Mouse (Mus musculus) forebrain, embryonic 14.5 days (tissue): ENCODE results near the gene Kif21a. TPM values are rescaled to one million over a fixed set of nuclear protein-coding genes. Genes with fewer than 3 reads are reported as not detected.

Source experiments
- ATAC-seq: fragments of 200-750 bp; cut with Nextera tagmentation; 2 replicates; pipeline ENCODE4 v1.8.0; 2017; ENCODE audit warnings: mild to moderate bottlenecking, moderate library complexity
- DNase-seq: peaks from one replicate; pipeline ENCODE4 v3.0.0-alpha.2; 2015; ENCODE audit warnings: low spot score
- H3K27ac ChIP-seq: fragments of 300-500 bp; sonication (generic); 2 replicates; pipeline ENCODE4 v1.5.1; 2014; ENCODE audit warnings: low read depth, mild to moderate bottlenecking, control low read depth, low read length, moderate library complexity
- H3K27me3 ChIP-seq: fragments of 300-500 bp; sonication (generic); replicated peaks from 2 replicates; pipeline ENCODE4 v1.6.1; 2014; ENCODE audit warnings: low read length, control low read depth, mixed read lengths; ENCODE audit not compliant: control insufficient read depth, insufficient read depth
- H3K36me3 ChIP-seq: fragments of 300-500 bp; sonication (generic); 2 replicates; pipeline ENCODE4 v1.6.1; 2014; ENCODE audit warnings: low read length, control low read depth; ENCODE audit not compliant: control insufficient read depth, insufficient read depth
- H3K4me1 ChIP-seq: fragments of 300-500 bp; sonication (generic); 2 replicates; pipeline ENCODE4 v1.6.1; 2014; ENCODE audit warnings: antibody characterized with exemption, low read length, control low read depth; ENCODE audit not compliant: control insufficient read depth, insufficient read depth
- H3K4me2 ChIP-seq: fragments of 300-500 bp; sonication (generic); 2 replicates; pipeline ENCODE4 v1.6.1; 2014; ENCODE audit warnings: mild to moderate bottlenecking, control low read depth, low read length
- H3K4me3 ChIP-seq: fragments of 300-500 bp; sonication (generic); 2 replicates; pipeline ENCODE4 v1.5.1; 2014; ENCODE audit warnings: low read depth, low read length, control low read depth
- H3K9ac ChIP-seq: fragments of 300-500 bp; sonication (generic); 2 replicates; pipeline ENCODE4 v1.6.1; 2014; ENCODE audit warnings: mild to moderate bottlenecking, low read length, control low read depth, moderate library complexity
- H3K9me3 ChIP-seq: fragments of 300-500 bp; sonication (generic); replicated peaks from 2 replicates; pipeline ENCODE4 v1.6.1; 2016; ENCODE audit warnings: low read length, control low read depth, mixed read lengths; ENCODE audit not compliant: control insufficient read depth
- WGBS: fragments of 180-500 bp; shearing (Covaris S2); extraction: QIAGEN DNeasy Blood & Tissue Kit; methylation state at CpG from one replicate; pipeline ENCODE4 v1.1.7; 2014; 5-methylcytosine and 5-hydroxymethylcytosine counted together
- polyA plus RNA-seq: library from polyadenylated mRNA; unstranded; fragments of >200 nt; fragmentation: Nextera tagmentation; extraction: Ambion mirVana; gene quantifications from 2 replicates; pipeline ENCODE4 v1.2.1, GENCODE M21; 2014

Gene Kif21a
- 50.3 and 53.6 TPM in 2 replicates for polyA plus RNA-seq

DNA sequence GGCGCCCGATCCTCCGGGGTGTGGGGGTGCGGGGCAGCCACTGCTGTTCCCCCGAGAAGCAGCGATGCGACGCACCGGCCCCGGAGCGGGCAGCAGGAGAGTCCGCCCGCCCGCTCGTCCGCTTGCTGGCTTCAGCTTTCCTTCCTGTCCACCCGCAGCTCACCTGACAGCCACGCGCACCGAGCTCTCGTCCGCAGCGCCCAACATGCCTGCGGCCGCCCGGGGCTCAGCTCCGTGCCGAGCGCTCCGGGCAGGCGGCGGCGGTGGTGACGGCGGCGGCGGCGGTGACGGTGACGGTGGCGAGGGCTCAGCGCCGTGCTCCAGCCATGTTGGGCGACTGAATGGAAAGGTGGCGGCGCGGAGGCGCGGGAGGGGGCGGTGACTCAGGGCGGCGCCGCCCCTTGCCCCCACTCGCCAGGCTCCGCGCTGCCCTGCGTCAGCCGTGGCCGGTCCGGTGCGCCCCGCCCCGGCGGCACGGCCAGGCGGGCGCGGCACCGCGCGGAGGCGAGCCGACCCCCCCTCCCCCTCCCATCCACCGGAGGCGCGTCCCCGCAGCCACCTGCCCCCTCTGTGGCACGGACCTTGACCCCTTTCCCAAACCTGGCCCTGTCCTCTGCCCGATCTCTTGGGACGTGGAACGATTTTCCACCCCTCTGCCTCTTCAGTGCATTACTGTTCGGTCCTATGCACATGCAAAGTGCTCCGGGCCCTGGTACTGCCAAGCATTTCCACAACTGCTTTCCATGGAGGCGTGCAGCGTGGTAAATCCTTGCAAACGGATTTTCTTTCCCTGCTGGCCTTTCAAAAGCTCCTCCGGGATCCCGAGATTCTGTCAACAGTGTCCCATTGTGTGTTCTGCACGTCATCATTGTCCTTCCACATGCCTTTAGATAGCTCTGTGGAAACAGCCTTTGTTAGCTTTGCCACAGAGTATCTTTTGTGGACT, at the start of gene Kif21a:
TSS of gene Kif21a (minus strand) at position 453 of the 946 bp plus-strand sequence.
- Histone ChIP-seq H3K4me3 (peak within 1 kb of the TSS; percentile 99), H3K27ac (peak within 1 kb of the TSS; percentile 100), H3K4me2 (peak within 1 kb of the TSS; percentile 69), H3K9me3 (no peaks in the 10 kb centered on the region), H3K4me1 (peaks cover 28% of the 10 kb centered on the region), H3K9ac (peak within 1 kb of the TSS; percentile 99), H3K36me3 (no peaks in the 10 kb centered on the region), H3K27me3 (no peaks in the 10 kb centered on the region)
- DNase-seq (peak; percentile 86), ATAC-seq (peak; percentile 89)
- under 1% methylated on average over 68 of the region's 89 CpGs for WGBS

DNA sequence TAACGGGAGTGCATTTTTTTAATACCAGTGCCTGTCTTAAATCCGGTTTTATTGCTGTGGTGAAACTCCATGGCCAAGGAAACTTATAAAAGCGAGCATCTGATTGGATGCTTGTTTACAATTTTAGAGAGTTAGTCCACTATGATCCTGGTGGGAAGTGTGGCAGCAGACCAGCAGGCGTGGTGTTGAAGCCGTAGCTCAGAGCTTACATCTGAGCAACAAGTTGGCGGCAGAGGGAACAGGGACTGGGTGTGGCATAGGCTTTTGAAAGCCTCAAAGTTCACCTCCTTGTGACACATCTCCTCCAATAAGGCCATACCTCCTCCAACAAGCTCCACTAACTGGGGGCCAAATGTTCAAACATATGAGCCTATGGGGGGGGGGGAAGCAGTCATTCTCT, 46.9 kb upstream of the Kif21a start:
- Histone ChIP-seq H3K36me3 (no peaks in the 10 kb centered on the region), H3K27ac (no peak overlapping the region), H3K9me3 (no peaks in the 10 kb centered on the region), H3K4me1 (peaks cover 5% of the 10 kb centered on the region), H3K4me2 (no peak overlapping the region), H3K9ac (no peak overlapping the region), H3K27me3 (no peaks in the 10 kb centered on the region), H3K4me3 (no peak overlapping the region)
- WGBS, result 87% methylated on average over 6 of the region's 6 CpGs
- no peak for DNase-seq
- no peak for ATAC-seq

DNA sequence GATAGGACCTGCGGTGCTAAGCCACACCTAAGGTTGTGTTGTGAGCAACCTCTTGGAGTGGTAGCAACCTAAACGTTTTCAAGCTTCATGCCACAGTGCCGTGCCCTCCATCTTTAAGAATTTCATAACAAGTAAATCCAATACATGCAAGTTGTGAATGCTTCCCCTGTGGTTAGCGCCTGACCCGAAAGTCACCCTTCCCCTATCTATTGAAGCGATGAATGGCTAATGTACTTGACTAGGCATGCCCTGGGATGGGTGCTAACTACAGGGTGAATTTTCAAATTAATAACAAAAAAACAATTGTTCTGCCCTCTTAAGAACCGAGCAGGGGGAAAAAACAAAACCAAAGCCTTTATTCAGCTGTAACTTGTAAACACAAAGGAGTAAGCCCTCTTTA, 39.7 kb upstream of the Kif21a start:
- Histone ChIP-seq H3K9ac (no peak overlapping the region), H3K27me3 (no peaks in the 10 kb centered on the region), H3K4me2 (no peak overlapping the region), H3K4me3 (no peak overlapping the region), H3K36me3 (no peaks in the 10 kb centered on the region), H3K9me3 (no peaks in the 10 kb centered on the region), H3K27ac (no peak overlapping the region), H3K4me1 (peaks cover 5% of the 10 kb centered on the region)
- ATAC-seq (no peak), DNase-seq (no peak)
- WGBS, result 66% methylated on average over 7 of the region's 7 CpGs

- Histone ChIP-seq H3K9me3 (no peaks in the 10 kb centered on the region), H3K4me2 (no peak overlapping the region), H3K27me3 (no peaks in the 10 kb centered on the region), H3K4me1 (peaks cover 5% of the 10 kb centered on the region), H3K27ac (no peak overlapping the region), H3K9ac (no peak overlapping the region), H3K36me3 (no peaks in the 10 kb centered on the region), H3K4me3 (no peak overlapping the region)
- DNase-seq, result no peak
- ATAC-seq, result no peak
- WGBS, result 91% methylated on average over 12 of the region's 12 CpGs
Measured at GRCm38 (mm10) chr15:91088071-91088470, 38.3 kb upstream of the Kif21a start.

GRCm38 (mm10) chr15:91077457-91078410, 28.0 kb upstream of the Kif21a start:
- H3K27ac ChIP-seq, result no peak overlapping the region
- 15% methylated on average over 15 of the region's 15 CpGs for WGBS
- H3K4me3 ChIP-seq, result no peak overlapping the region
- H3K27me3 ChIP-seq, result no peaks in the 10 kb centered on the region
- no peaks in the 10 kb centered on the region for H3K36me3 ChIP-seq
- no peak overlapping the region for H3K9ac ChIP-seq
- H3K9me3 ChIP-seq, result no peaks in the 10 kb centered on the region
- peak; percentile 73 for DNase-seq
- H3K4me1 ChIP-seq, result peaks cover 9% of the 10 kb centered on the region
- ATAC-seq, result peak; percentile 81
- no peak overlapping the region for H3K4me2 ChIP-seq

DNA sequence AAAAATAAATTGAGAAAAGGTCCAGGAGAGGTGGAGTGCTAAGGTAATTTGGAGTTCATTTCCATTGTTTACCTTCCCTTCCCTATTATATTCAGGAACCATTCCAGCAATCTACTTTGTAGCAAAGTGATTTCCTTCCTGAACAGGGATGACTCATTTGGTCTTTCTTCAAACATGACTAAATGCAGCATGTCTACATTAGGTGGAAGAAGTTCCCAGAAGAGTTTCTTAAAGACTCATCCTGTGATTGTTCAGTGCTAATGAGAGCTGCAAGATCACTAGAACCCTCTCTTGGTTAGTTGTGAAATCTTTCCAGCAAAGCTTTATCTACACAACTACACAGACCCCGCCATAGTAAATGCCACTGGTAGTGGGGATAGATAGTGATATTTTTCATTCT, 22.7 kb upstream of the Kif21a start:
- DNase-seq (no peak), ATAC-seq (no peak)
- Histone ChIP-seq H3K9me3 (no peaks in the 10 kb centered on the region; the same call in 1 of the 2 replicates), H3K4me1 (peaks cover 1% of the 10 kb centered on the region; the same call in 1 of the 2 replicates), H3K4me3 (no peak overlapping the region), H3K9ac (no peak overlapping the region), H3K27ac (no peak overlapping the region), H3K4me2 (no peak overlapping the region), H3K36me3 (no peaks in the 10 kb centered on the region), H3K27me3 (no peaks in the 10 kb centered on the region)
- WGBS, result 89% methylated on average over 1 of the region's 1 CpGs

- no peak for DNase-seq
- Histone ChIP-seq H3K4me1 (no peaks in the 10 kb centered on the region; the same call in 1 of the 2 replicates), H3K27me3 (no peaks in the 10 kb centered on the region), H3K27ac (0 out of 2 replicates have a peak overlapping the region, but pooled peaks have one; percentile 11), H3K4me2 (0 out of 2 replicates have a peak overlapping the region, but pooled peaks have one; percentile 26), H3K36me3 (no peaks in the 10 kb centered on the region), H3K9me3 (peaks cover 3% of the 10 kb centered on the region; the same call in 1 of the 2 replicates), H3K4me3 (no peak overlapping the region), H3K9ac (no peak overlapping the region)
- 83% methylated on average over 12 of the region's 12 CpGs for WGBS
- 0 out of 2 replicates have a peak, but pooled peaks have one; percentile 49 for ATAC-seq
Measured at GRCm38 (mm10) chr15:91064310-91064826, 14.6 kb upstream of the Kif21a start.

DNA sequence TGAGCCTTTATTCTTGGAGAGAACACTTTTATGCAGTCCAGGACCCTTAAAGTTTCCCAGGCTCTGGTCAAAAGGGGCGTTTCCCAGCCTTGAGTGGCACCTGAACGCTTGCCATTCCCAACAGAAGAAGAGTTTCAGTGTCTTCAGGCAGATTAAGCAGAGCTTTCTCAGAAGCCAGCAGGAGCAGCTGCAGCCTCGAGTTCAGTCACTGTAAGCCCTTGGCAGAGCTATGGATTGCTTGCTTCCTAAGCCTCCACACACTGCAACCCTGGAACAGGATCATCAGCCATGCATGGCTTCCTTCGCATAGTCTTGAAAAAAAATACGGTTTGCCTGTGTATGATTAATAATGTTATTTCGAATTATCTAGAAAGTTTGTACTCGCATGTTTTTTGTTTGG, 14.1 kb upstream of the Kif21a start:
- H3K4me2 ChIP-seq, result no peak overlapping the region
- no peaks in the 10 kb centered on the region for H3K36me3 ChIP-seq
- ATAC-seq, result peak; percentile 76
- peak; percentile 84 for DNase-seq
- no peaks in the 10 kb centered on the region; the same call in 1 of the 2 replicates for H3K4me1 ChIP-seq
- H3K27ac ChIP-seq, result no peak overlapping the region
- H3K4me3 ChIP-seq, result no peak overlapping the region
- no peaks in the 10 kb centered on the region for H3K27me3 ChIP-seq
- no peak overlapping the region for H3K9ac ChIP-seq
- WGBS, result 46% methylated on average over 7 of the region's 7 CpGs
- H3K9me3 ChIP-seq, result peaks cover 3% of the 10 kb centered on the region; the same call in 1 of the 2 replicates
